Mouse (Mus musculus) heart, postnatal 0 days (tissue): Measurements from ENCODE around the gene Map3k10. TPM values are rescaled to one million over a fixed set of nuclear protein-coding genes. Genes with fewer than 3 reads are reported as not detected.
A peak's percentile ranks its signal among the peaks of the same experiment; 100 is the strongest.

Experiments
- ATAC-seq: fragments of 200-750 bp; cut with Nextera tagmentation; 2 replicates; pipeline ENCODE4 v1.8.0; 2017; ENCODE audit warnings: low read depth, moderate number of reproducible peaks, moderate library complexity; ENCODE audit not compliant: insufficient read depth
- DNase-seq: peaks from one replicate; pipeline ENCODE4 v3.0.0-alpha.2; 2016; ENCODE audit warnings: low spot score
- H3K27ac ChIP-seq: fragments of 300-500 bp; sonication (generic); 2 replicates; pipeline ENCODE4 v1.5.1; 2014; ENCODE audit warnings: low read depth, mild to moderate bottlenecking
- H3K27me3 ChIP-seq: fragments of 300-500 bp; sonication (generic); 2 replicates; pipeline ENCODE4 v1.6.1; 2014; ENCODE audit warnings: low read length, mixed read lengths; ENCODE audit not compliant: control insufficient read depth, insufficient read depth
- H3K36me3 ChIP-seq: fragments of 300-500 bp; sonication (generic); replicated peaks from 2 replicates; pipeline ENCODE4 v1.6.1; 2014; ENCODE audit warnings: low read length, mixed read lengths; ENCODE audit not compliant: control insufficient read depth, insufficient read depth
- H3K4me1 ChIP-seq: fragments of 300-500 bp; sonication (generic); 2 replicates; pipeline ENCODE4 v1.6.1; 2014; ENCODE audit warnings: antibody characterized with exemption; ENCODE audit not compliant: control insufficient read depth, insufficient read depth
- H3K4me2 ChIP-seq: fragments of 300-500 bp; sonication (generic); 2 replicates; pipeline ENCODE4 v1.6.1; 2014; ENCODE audit warnings: low read depth, mild to moderate bottlenecking, low read length, moderate library complexity
- H3K4me3 ChIP-seq: fragments of 300-500 bp; sonication (generic); 2 replicates; pipeline ENCODE4 v1.5.1; 2014; ENCODE audit warnings: low read depth, low read length
- H3K9ac ChIP-seq: fragments of 300-500 bp; sonication (generic); replicated peaks from 2 replicates; pipeline ENCODE4 v1.6.1; 2014; ENCODE audit warnings: low read depth, low read length, mixed read lengths
- H3K9me3 ChIP-seq: fragments of 300-500 bp; sonication (generic); replicated peaks from 2 replicates; pipeline ENCODE4 v1.6.1; 2016; ENCODE audit warnings: low read length; ENCODE audit not compliant: control insufficient read depth
- CTCF ChIP-seq: IDR thresholded peaks from 2 replicates; pipeline ENCODE4 v1.5.1; 2016; ENCODE audit warnings: antibody characterized with exemption, control low read depth, low read depth
- EP300 ChIP-seq: IDR thresholded peaks from 2 replicates; pipeline ENCODE4 v1.6.1; 2016; ENCODE audit warnings: antibody characterized with exemption, low read depth
- WGBS: fragments of 180-500 bp; shearing (Covaris S2); extraction: QIAGEN DNeasy Blood & Tissue Kit; methylation state at CpG from one replicate; pipeline ENCODE4 v1.1.7; 2014; 5-methylcytosine and 5-hydroxymethylcytosine counted together
- polyA plus RNA-seq: library from polyadenylated mRNA; unstranded; fragments of >200 nt; fragmentation: Nextera tagmentation; extraction: Ambion mirVana; gene quantifications from 2 replicates; pipeline ENCODE4 v1.2.1, GENCODE M21; 2015
- total RNA-seq: library from RNA; depleted of rRNA; stranded (reverse); fragments of >200 nt; gene quantifications from 2 replicates; pipeline ENCODE4 v1.2.3, GENCODE M21; 2014; ENCODE audit warnings: low replicate concordance

The Map3k10 gene
- total and polyA plus RNA-seq, 2 experiments from 2014 or later = 3.0 to 18.4 TPM

DNA sequence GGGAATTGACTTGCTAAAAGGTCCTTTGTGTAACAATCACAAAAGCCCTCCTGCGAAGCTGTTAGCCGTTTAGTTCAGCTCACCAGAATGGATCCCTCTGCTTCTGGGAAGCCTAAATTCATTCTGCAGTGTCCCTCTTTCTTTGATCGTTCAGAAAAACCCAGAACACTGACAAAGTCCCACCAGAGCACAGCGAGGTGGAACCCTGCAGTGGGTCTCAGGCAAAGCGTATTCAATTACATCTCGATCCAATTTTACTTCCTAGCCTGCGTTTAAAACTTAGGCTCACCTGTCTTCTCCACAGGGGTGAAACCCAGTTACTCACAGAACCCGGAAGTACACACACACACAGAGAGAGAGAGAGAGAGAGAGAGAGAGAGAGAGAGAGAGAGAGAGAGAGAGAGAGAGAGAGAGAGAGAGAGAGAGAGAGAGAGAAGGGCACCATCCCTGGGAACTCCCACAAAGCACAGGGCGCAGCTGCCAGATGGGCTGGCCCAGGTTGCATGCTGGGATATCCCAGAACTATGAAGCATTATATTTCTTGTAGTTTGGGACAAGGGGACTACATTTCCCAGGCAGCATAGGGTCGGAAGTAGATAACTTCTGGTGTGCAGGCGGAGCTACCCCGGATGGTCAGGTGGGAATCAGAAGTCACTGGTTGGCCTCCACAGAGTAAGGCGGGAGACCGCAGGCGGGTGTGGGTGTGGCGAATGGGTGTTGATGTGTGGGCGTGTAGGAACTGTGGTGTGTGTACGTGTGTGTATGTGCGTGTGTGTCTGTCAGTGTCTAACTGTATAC lies 14.6 kb upstream of the Map3k10 start, which contains the start of gene Zfp607b:
Gene Zfp607b, plus strand, starts transcription at position 526 of the 798 bp plus-strand sequence.
- peak; percentile 98 for DNase-seq
- no peaks in the 10 kb centered on the region for H3K36me3 ChIP-seq
- H3K27ac ChIP-seq = peak within 1 kb of the TSS; percentile 54

DNA sequence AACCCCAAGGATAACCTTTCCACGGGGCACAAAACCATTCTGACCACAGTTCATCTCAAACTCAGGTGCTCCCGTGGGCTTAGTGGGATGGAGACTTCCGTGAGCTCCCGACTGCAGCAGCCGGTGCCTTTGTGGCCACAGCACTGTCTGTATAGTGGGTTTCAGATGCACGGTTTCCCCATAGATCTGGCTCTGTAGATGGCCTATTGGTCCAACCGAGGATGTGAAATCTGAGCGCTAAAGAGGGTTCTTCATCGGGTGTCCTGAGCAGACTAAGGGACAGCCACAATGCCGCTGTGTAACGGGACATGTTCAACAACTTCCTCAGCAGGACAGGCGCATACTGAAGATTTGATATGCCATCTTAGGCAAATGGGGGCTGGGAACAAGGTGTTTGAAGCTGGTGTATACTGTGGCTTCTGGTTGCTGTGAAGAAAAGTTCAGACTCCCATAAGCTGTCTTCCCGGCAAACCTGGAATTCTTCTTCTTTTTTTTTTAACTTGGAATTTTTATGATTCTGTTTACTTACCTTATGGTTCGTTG lies 13.9 kb upstream of the Map3k10 start:
- peak overlapping the region; percentile 44 for H3K4me3 ChIP-seq
- no peaks in the 10 kb centered on the region for H3K36me3 ChIP-seq
- peak overlapping the region; percentile 52 for H3K9ac ChIP-seq
- TF ChIP-seq EP300 = no peak
- TF ChIP-seq CTCF = no peak
- DNase-seq (no peak), ATAC-seq (no peak)
- H3K27ac ChIP-seq = peak overlapping the region; percentile 54; the same call in 1 of the 2 replicates
- H3K27me3 ChIP-seq = 0 out of 2 replicates have a peak, but pooled peaks cover 7% of the 10 kb centered on the region
- no peaks in the 10 kb centered on the region for H3K9me3 ChIP-seq
- H3K4me1 ChIP-seq = 0 out of 2 replicates have a peak, but pooled peaks cover 3% of the 10 kb centered on the region
- peak overlapping the region; percentile 76 for H3K4me2 ChIP-seq
- 30% methylated on average over 14 of the region's 14 CpGs for WGBS

More for the DNA sequence above, 14.6 kb upstream of the Map3k10 start, which contains the start of gene Zfp607b:
- ATAC-seq = peak; percentile 99
- H3K9me3 ChIP-seq = no peaks in the 10 kb centered on the region
- H3K4me3 ChIP-seq = peak within 1 kb of the TSS; percentile 44
- 0 out of 2 replicates have a peak, but pooled peaks cover 7% of the 10 kb centered on the region for H3K27me3 ChIP-seq
- 0 out of 2 replicates have a peak, but pooled peaks have one; percentile 26 for TF ChIP-seq EP300
- TF ChIP-seq CTCF = no peak
- 0 out of 2 replicates have a peak, but pooled peaks cover 3% of the 10 kb centered on the region for H3K4me1 ChIP-seq
- under 1% methylated on average over 19 of the region's 19 CpGs for WGBS
- peak within 1 kb of the TSS; percentile 52 for H3K9ac ChIP-seq
- H3K4me2 ChIP-seq = peak within 1 kb of the TSS; percentile 76

DNA sequence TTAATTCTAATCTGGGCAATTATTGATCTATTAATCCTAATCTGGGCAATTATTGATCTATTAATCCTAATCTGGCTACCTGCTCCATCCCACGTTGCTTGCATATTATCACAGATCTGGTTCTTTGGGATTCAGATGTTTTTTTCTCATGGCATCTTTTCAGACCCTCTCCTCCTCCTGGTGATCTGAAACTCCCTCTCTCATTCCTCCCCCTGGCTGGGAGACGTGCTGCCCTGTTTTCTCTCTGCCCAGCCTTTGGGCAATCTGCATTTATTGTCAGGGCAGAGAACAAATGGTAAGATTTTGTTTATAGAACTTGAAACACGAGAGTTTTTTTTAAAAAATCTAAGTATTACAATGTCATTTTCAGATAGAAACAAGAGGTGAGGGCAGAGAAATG lies 13.4 kb upstream of the Map3k10 start:
- Histone ChIP-seq H3K4me3 (no peak overlapping the region), H3K4me2 (no peak overlapping the region)
- WGBS = 70% methylated on average over 3 of the region's 3 CpGs

DNA sequence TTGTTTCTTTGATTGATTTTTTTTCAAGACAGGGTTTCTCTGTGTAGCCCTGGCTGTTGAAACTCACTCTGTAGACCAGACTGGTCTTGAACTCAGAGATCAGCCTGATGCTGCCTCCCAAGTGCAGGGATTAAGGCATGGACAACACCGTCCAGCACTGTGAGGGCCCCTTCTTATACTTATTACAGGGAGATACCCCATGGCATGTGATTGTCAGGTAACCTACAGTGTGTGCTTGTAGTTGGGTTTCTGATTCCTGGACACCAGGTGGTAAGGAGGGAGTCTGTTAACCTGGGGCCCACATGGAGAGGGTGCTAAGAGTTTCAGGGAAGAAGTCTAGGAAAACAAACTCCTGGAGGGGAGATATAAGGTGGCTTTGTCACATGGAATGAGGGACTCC lies 12.6 kb upstream of the Map3k10 start:
- TF ChIP-seq CTCF (no peak), EP300 (no peak)
- no peak overlapping the region for H3K27ac ChIP-seq
- ATAC-seq (no peak), DNase-seq (no peak)
- no peak overlapping the region for H3K9ac ChIP-seq
- 0 out of 2 replicates have a peak, but pooled peaks cover 7% of the 10 kb centered on the region for H3K27me3 ChIP-seq
- no peak overlapping the region for H3K4me2 ChIP-seq
- H3K36me3 ChIP-seq = no peaks in the 10 kb centered on the region
- no peaks in the 10 kb centered on the region for H3K9me3 ChIP-seq
- H3K4me1 ChIP-seq = 0 out of 2 replicates have a peak, but pooled peaks cover 3% of the 10 kb centered on the region
- WGBS = 88% methylated on average over 1 of the region's 1 CpGs
- no peak overlapping the region for H3K4me3 ChIP-seq

More for the DNA sequence above, 13.4 kb upstream of the Map3k10 start:
- no peak overlapping the region for H3K9ac ChIP-seq
- H3K36me3 ChIP-seq = no peaks in the 10 kb centered on the region
- no peaks in the 10 kb centered on the region for H3K9me3 ChIP-seq
- no peak for ATAC-seq
- TF ChIP-seq EP300 (no peak), CTCF (no peak)
- H3K27me3 ChIP-seq = 0 out of 2 replicates have a peak, but pooled peaks cover 7% of the 10 kb centered on the region
- DNase-seq = no peak
- 0 out of 2 replicates have a peak, but pooled peaks cover 3% of the 10 kb centered on the region for H3K4me1 ChIP-seq
- H3K27ac ChIP-seq = no peak overlapping the region

DNA sequence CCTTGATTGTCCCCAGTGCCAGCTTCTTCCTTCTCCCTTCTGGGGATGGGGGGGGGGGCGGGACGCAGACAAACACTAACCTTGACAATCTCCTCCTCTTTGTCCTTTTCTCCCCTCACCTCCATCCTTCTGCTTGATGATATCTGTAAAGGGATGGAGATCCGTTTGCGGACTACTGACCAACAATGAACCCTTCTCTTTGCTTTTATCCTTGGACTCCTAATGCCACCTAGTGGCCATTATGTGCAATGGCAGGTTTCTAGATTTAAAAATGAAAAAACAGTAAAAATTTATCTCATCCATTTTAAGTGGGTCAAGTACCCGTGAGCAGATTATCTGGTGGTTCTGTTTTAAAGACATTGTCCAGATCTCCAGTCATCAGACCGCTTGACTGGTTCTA lies 11.3 kb upstream of the Map3k10 start:
- no peak for ATAC-seq
- TF ChIP-seq CTCF (peak; percentile 88), EP300 (no peak)
- under 1% methylated on average over 6 of the region's 6 CpGs for WGBS

More for the DNA sequence above, 11.3 kb upstream of the Map3k10 start:
- Histone ChIP-seq H3K4me3 (no peak overlapping the region), H3K4me2 (no peak overlapping the region), H3K27ac (no peak overlapping the region), H3K9me3 (no peaks in the 10 kb centered on the region), H3K27me3 (0 out of 2 replicates have a peak, but pooled peaks cover 7% of the 10 kb centered on the region), H3K9ac (no peak overlapping the region), H3K4me1 (0 out of 2 replicates have a peak, but pooled peaks cover 3% of the 10 kb centered on the region), H3K36me3 (no peaks in the 10 kb centered on the region)
- peak; percentile 71 for DNase-seq
